Mouse (Mus musculus) stomach, embryonic 15.5 days (tissue): ENCODE measurements around the gene Tmem199. TPM values are rescaled to one million over a fixed set of nuclear protein-coding genes. Genes with fewer than 3 reads are reported as not detected.
A peak's percentile ranks its signal among the peaks of the same experiment; 100 is the strongest.
"Not testable (repeated sequence)": the region's sequence is repeated elsewhere in the genome, so short reads cannot be mapped to it uniquely, and the experiment has no call there.

Experiments
- ATAC-seq: fragments of 200-750 bp; cut with Nextera tagmentation; 2 replicates; pipeline ENCODE4 v1.8.0; 2017; ENCODE audit warnings: low read depth, moderate number of reproducible peaks, moderate TSS enrichment; ENCODE audit not compliant: insufficient read depth, low FRiP score
- H3K27ac ChIP-seq: fragments of 300-500 bp; sonication (generic); 2 replicates; pipeline ENCODE4 v1.5.1; 2015; ENCODE audit warnings: mild to moderate bottlenecking, inconsistent platforms
- H3K27me3 ChIP-seq: fragments of 300-500 bp; sonication (generic); replicated peaks from 2 replicates; pipeline ENCODE4 v1.6.1; 2015; ENCODE audit warnings: inconsistent platforms
- H3K36me3 ChIP-seq: fragments of 300-500 bp; sonication (generic); 2 replicates; pipeline ENCODE4 v1.6.1; 2015; ENCODE audit warnings: inconsistent platforms
- H3K4me1 ChIP-seq: fragments of 300-500 bp; sonication (generic); 2 replicates; pipeline ENCODE4 v1.6.1; 2015; ENCODE audit warnings: inconsistent platforms
- H3K4me2 ChIP-seq: fragments of 300-500 bp; sonication (generic); 2 replicates; pipeline ENCODE4 v1.6.1; 2015; ENCODE audit warnings: mild to moderate bottlenecking, inconsistent platforms
- H3K4me3 ChIP-seq: fragments of 300-500 bp; sonication (generic); replicated peaks from 2 replicates; pipeline ENCODE4 v1.5.1; 2015; ENCODE audit warnings: inconsistent platforms
- H3K9ac ChIP-seq: fragments of 300-500 bp; sonication (generic); 2 replicates; pipeline ENCODE4 v1.6.1; 2015; ENCODE audit warnings: inconsistent platforms
- H3K9me3 ChIP-seq: fragments of 300-500 bp; sonication (generic); 2 replicates; pipeline ENCODE4 v1.6.1; 2016; ENCODE audit warnings: inconsistent platforms
- WGBS: fragments of 180-500 bp; shearing (Covaris S2); methylation state at CpG from one replicate; pipeline ENCODE4 v1.1.7; 2015; 5-methylcytosine and 5-hydroxymethylcytosine counted together
- polyA plus RNA-seq: library from polyadenylated mRNA; unstranded; fragments of >200 nt; fragmentation: Nextera tagmentation; extraction: Ambion mirVana; gene quantifications from 2 replicates; pipeline ENCODE4 v1.2.1, GENCODE M21; 2015

Tmem199 gene
- polyA plus RNA-seq, 1 experiment from 2014 or later, result 45.5 TPM

DNA sequence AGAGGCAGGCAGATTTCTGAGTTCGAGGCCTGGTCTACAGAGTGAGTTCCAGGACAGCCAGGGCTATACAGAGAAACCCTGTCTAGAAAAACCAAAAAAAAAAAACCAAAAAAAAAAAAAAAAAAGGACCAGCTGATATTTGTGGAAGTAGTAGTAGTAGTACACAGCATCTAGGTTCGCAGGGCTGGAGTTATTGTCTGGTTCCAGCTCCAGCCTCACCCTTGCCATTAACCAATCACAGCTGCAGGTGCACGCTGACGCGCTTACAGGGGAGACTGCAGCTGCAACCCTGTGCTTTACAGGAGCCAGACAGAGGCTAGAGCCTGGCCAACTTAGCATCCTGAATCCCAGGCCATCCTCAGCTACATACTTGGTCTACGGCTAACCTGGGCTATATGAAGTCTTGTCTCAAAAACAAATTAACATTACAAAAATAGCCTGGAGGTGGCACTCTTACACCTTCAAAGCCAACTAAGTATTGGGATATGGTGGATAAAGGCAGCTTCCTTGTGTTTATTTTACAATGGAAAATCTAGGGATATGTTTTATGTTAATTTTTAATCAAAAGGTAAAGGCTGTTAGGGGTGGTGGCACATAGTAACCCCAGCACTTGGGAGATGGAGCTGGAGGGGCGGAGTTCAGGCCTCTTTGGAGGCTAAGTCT lies 32.6 kb upstream of the Tmem199 start:
- H3K4me3 ChIP-seq, result no peak overlapping the region
- WGBS, result 94% methylated on average over 7 of the region's 7 CpGs

DNA sequence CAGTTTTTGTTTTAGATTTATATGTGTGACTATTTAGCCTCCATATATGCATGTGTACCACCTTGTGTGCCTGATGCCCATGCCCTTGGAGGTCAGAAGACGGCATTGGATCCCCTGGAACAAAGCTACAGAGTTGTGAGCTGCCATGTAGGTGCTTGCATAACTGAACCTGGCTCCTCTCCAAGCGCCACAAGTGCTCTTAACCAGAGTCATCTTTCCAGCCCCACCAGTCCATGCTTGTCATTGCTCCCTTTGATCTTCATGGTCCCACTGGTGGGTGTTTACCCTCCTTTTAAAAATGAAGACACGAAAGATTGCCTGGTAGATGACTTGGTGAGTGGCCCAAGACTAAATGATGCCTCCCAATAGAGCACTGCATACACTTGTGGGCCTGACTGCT lies 28.4 kb upstream of the Tmem199 start:
- H3K27me3 ChIP-seq, result no peaks in the 10 kb centered on the region
- H3K4me1 ChIP-seq, result peaks cover 11% of the 10 kb centered on the region
- WGBS, result 78% methylated on average over 3 of the region's 3 CpGs
- H3K9me3 ChIP-seq, result no peaks in the 10 kb centered on the region
- H3K4me2 ChIP-seq, result no peak overlapping the region
- ATAC-seq, result no peak
- peaks cover 25% of the 10 kb centered on the region for H3K36me3 ChIP-seq
- H3K27ac ChIP-seq, result no peak overlapping the region
- no peak overlapping the region for H3K4me3 ChIP-seq
- H3K9ac ChIP-seq, result no peak overlapping the region

More for the DNA sequence above, 32.6 kb upstream of the Tmem199 start:
- Histone ChIP-seq H3K9ac (no peak overlapping the region), H3K36me3 (peaks cover 20% of the 10 kb centered on the region), H3K4me2 (no peak overlapping the region), H3K9me3 (no peaks in the 10 kb centered on the region), H3K27ac (no peak overlapping the region), H3K27me3 (no peaks in the 10 kb centered on the region), H3K4me1 (peaks cover 7% of the 10 kb centered on the region; the same call in 1 of the 2 replicates)
- ATAC-seq, result no peak

DNA sequence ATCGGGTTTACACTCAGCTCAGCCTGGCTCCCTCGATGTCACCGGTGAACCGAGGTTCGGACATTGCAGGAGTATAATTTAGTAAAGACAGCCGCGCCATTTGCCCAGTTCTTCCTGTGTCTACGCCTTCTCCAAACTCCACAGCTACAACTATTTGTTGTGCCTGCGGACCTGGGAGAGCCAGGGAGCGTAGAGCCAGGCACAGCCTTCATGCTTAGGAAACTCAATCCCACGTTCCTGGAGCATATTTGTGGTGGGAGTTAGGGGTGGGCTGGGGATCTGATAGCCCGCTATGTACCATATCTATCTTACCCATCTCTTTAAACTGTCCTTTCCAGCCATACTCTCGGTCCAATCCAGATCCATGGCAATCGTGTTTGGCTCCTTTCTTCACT lies 24.7 kb upstream of the Tmem199 start:
- no peak for ATAC-seq
- peak overlapping the region; percentile 87 for H3K27ac ChIP-seq
- peak overlapping the region; percentile 74 for H3K4me2 ChIP-seq
- WGBS, result 2% methylated on average over 14 of the region's 14 CpGs
- peak overlapping the region; percentile 94 for H3K4me3 ChIP-seq
- H3K36me3 ChIP-seq, result peaks cover 12% of the 10 kb centered on the region
- peaks cover 23% of the 10 kb centered on the region for H3K4me1 ChIP-seq
- H3K9ac ChIP-seq, result peak overlapping the region; percentile 95
- no peaks in the 10 kb centered on the region for H3K9me3 ChIP-seq
- H3K27me3 ChIP-seq, result no peaks in the 10 kb centered on the region

DNA sequence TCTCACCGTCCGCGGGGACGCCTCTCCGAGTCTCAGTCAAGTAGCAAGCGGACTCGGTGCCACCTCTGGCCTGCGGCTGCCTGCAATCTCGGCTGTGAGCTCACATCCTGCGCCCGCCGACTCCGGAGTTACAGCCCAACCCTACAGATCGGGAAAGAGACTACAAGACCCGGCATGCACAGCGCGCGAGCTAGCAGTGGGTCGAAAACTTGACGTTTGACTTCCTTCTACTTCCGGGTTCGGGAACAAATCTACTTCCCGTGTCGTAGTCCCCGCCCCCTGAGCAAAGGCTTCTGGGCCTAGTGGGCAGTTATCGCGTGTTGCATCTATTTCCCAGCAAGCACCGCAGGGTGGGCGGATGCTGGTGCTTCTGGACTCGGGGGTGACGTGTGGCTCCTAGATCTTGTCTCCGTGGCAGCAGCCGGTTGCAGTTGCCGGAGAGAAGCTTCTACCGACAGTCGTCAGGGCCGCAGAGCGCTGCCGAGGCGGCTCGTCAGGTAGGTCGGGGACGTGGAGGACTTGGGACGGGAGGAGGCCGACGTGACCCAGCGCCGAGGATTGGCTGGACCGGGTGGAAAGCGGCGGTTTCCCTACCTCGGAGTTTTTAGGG lies 24.2 kb upstream of the Tmem199 start, which contains the start of the genes Tnfaip1 and Ift20:
TSS of gene Tnfaip1 (minus strand) at position 253 of the 610 bp plus-strand sequence.
TSS of gene Ift20 (plus strand) at position 282 of the 610 bp plus-strand sequence.
- WGBS, result under 1% methylated on average over 52 of the region's 52 CpGs
- peak within 1 kb of the TSS; percentile 76 for H3K4me2 ChIP-seq
- H3K27ac ChIP-seq, result peak within 1 kb of the TSS; percentile 96
- peaks cover 10% of the 10 kb centered on the region for H3K36me3 ChIP-seq
- H3K4me1 ChIP-seq, result peaks cover 23% of the 10 kb centered on the region
- H3K9ac ChIP-seq, result peak within 1 kb of the TSS; percentile 95
- peak within 1 kb of the TSS; percentile 94 for H3K4me3 ChIP-seq
- H3K27me3 ChIP-seq, result no peaks in the 10 kb centered on the region
- H3K9me3 ChIP-seq, result no peaks in the 10 kb centered on the region
- ATAC-seq, result peak; percentile 97

DNA sequence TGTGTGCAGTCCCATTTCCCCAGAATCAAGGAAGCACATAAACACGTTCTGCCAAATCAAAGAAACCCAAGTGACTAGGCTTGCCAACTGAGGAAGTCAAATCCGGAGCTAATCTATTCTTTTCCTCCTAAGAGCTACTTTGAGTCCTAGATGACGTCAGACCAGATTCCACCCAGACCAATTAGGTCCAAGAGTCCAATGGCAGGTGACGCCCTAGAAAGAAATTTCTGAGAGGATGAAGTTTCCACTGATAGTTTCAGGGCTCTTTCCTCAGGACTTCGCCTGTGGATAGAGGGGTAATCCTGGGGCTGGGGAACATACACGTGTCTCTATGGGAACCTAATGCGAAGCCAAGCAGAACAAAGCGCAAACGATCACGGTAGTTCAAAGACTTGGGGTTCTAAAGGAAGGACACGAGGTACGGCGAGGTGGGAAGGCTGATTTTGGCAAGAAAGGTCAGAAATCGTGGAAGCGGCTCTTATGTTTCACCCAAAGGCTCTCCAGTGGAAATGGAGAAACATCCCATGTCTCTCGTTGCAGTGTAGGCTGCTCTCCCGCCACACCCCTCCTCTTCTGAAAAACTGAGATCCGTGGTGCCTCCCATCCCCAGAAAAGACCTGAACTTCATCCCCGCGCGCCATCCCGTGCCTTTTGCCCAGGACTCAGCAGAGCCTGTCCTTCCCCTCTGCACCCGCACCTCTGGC lies 23.6 kb upstream of the Tmem199 start:
- Histone ChIP-seq H3K4me1 (peaks cover 23% of the 10 kb centered on the region), H3K27ac (peak overlapping the region; percentile 96), H3K4me3 (peak overlapping the region; percentile 94), H3K27me3 (no peaks in the 10 kb centered on the region), H3K9me3 (no peaks in the 10 kb centered on the region), H3K36me3 (peaks cover 5% of the 10 kb centered on the region), H3K4me2 (peak overlapping the region; percentile 76), H3K9ac (peak overlapping the region; percentile 79)
- under 1% methylated on average over 23 of the region's 23 CpGs for WGBS
- ATAC-seq, result peak; percentile 45; the same call in 1 of the 2 replicates

DNA sequence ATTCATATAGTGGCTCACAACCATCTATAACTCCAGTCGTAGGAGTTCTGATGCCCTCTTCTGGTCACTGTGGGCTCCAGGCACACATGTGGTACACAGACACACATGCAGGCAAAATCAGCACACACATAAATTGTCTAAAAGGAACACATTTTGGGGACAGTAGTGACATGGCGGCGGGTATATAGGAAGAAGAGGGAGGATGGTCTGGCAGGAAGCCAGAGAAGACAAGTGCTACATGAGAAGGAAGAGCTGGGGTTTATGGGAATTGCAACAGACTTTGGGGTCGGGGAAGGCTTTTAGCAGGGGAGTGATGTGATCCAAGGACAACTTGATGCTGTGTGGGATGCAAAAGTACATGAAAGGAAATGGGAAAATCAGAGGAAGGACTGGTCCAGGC lies 22.5 kb upstream of the Tmem199 start:
- H3K4me1 ChIP-seq, result peaks cover 23% of the 10 kb centered on the region
- ATAC-seq, result no peak
- peak overlapping the region; percentile 94 for H3K4me3 ChIP-seq
- peak overlapping the region; percentile 76 for H3K4me2 ChIP-seq
- 83% methylated on average over 4 of the region's 4 CpGs for WGBS
- H3K36me3 ChIP-seq, result 0 out of 2 replicates have a peak, but pooled peaks cover 9% of the 10 kb centered on the region
- H3K9ac ChIP-seq, result no peak overlapping the region
- no peaks in the 10 kb centered on the region for H3K27me3 ChIP-seq
- no peaks in the 10 kb centered on the region for H3K9me3 ChIP-seq
- peak overlapping the region; percentile 96; the same call in 1 of the 2 replicates for H3K27ac ChIP-seq

DNA sequence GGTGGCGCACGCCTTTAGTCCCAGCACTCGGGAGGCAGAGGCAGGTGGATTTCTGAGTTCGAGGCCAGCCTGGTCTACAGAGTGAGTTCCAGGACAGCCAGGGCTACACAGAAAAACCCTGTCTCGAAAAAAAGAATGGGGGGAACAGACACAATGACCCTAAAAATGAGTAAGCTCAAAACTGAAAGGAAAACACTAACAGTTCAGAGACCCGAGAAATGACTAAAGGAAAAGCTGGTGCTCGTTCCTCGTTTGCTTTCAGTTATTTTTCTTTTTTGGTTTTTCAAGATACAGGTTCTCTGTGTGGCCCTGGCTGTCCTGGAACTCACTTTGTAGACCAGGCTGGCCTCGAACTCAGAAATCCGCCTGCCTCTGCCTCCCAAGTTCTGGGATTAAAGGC lies 19.5 kb upstream of the Tmem199 start:
- not testable (repeated sequence) for H3K27ac ChIP-seq, H3K9me3 ChIP-seq, H3K9ac ChIP-seq, H3K4me2 ChIP-seq, ATAC-seq, H3K27me3 ChIP-seq, H3K4me3 ChIP-seq
- Histone ChIP-seq H3K4me1 (peaks cover 12% of the 10 kb centered on the region), H3K36me3 (peaks cover 24% of the 10 kb centered on the region)
- WGBS, result 84% methylated on average over 10 of the region's 10 CpGs

DNA sequence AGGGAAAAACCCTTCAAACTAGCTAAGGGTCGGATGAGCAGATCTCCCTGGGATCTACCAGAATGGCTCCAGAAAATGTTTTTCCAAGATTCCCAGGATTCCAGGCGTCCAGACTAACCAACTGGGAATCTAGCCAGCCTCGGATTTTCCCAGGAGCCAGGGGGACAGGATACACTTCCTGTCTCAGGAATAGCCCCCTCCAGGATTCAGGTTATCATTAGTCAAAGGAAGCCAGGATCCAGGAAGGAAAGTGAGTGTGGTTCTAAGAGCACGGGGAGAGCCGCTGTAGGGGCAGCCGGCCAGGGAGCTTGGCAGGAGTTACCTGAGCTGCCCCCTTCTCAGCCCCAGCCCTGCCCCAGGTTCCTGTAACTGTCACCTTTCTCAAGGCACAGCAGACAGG lies 19.1 kb upstream of the Tmem199 start:
- ATAC-seq, result no peak
- no peaks in the 10 kb centered on the region for H3K27me3 ChIP-seq
- H3K9me3 ChIP-seq, result no peaks in the 10 kb centered on the region
- WGBS, result 65% methylated on average over 6 of the region's 6 CpGs
- no peak overlapping the region for H3K4me3 ChIP-seq
- H3K36me3 ChIP-seq, result peaks cover 26% of the 10 kb centered on the region
- no peak overlapping the region for H3K9ac ChIP-seq
- H3K27ac ChIP-seq, result no peak overlapping the region
- H3K4me2 ChIP-seq, result no peak overlapping the region
- peaks cover 12% of the 10 kb centered on the region for H3K4me1 ChIP-seq

DNA sequence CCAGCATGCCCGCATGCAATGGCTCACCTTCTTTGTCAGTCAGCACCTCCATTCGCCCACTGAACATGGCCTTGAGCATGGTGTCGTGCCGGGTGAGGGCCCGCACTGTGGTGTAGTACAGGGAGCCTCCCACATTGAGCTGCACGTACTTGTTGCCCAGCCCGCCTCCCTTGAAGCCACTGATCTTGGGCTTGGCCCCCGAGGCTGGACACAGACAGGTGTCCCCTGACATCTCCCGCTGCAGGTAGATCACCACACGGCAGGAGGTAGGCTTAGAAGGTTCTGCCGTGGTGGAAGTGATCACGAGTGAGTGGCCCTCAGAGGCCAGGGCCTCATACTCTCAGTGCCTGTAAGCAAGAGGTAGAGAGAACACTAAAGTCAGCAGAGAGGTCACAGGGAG lies 18.0 kb upstream of the Tmem199 start:
- no peak overlapping the region for H3K27ac ChIP-seq
- ATAC-seq, result no peak
- H3K4me1 ChIP-seq, result peaks cover 9% of the 10 kb centered on the region
- no peaks in the 10 kb centered on the region for H3K9me3 ChIP-seq
- no peak overlapping the region for H3K4me2 ChIP-seq
- H3K27me3 ChIP-seq, result no peaks in the 10 kb centered on the region
- H3K9ac ChIP-seq, result no peak overlapping the region
- WGBS, result 85% methylated on average over 12 of the region's 12 CpGs
- peaks cover 37% of the 10 kb centered on the region for H3K36me3 ChIP-seq
- no peak overlapping the region for H3K4me3 ChIP-seq

DNA sequence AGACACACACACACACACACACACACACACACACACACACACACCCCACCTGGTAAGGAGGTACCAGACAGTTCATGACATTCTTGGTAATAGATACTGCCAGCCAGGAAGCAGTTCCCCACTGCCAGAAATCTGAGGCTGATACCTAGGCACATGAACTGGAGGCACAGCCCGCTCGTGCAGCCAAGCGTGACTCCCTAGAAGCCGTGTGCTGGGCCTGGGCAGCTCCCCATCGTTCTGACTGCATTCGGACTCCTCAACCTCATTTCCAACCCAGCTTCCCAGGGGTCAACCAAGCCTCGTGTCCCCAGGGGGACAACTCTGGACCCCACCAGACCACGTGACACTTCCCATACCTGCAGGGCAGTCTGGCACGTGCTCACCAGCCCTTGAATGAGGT lies 16.7 kb upstream of the Tmem199 start:
- ATAC-seq, result no peak
- H3K4me3 ChIP-seq, result no peak overlapping the region
- H3K9me3 ChIP-seq, result no peaks in the 10 kb centered on the region
- peaks cover 50% of the 10 kb centered on the region for H3K36me3 ChIP-seq
- WGBS, result 85% methylated on average over 9 of the region's 9 CpGs
- H3K4me1 ChIP-seq, result no peaks in the 10 kb centered on the region
- no peak overlapping the region for H3K4me2 ChIP-seq
- H3K27me3 ChIP-seq, result no peaks in the 10 kb centered on the region
- no peak overlapping the region for H3K9ac ChIP-seq
- H3K27ac ChIP-seq, result no peak overlapping the region

DNA sequence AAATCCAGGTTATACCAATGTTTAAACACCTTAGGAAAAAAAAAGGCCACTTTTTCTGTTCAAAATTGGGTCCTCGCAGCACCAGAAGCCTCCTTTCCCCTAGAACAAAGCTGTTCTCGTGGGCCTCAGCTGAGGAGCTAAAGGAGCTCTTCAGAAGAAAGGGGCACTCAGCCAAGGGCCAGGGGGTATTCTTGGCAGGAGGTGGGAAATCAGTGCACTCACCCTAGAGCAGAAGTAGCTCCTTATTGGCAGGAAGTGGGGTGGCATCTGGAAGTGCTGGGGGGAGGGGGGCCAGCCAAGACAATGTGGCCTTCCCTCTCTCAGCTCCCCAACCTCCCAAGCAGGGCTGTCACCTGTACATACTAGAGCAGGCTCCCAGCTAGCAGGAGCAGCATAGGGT lies 12.9 kb upstream of the Tmem199 start:
- WGBS, result 76% methylated on average over 2 of the region's 2 CpGs
- no peaks in the 10 kb centered on the region for H3K9me3 ChIP-seq
- H3K27me3 ChIP-seq, result no peaks in the 10 kb centered on the region
- peaks cover 75% of the 10 kb centered on the region for H3K36me3 ChIP-seq
- no peak overlapping the region for H3K4me2 ChIP-seq
- H3K9ac ChIP-seq, result no peak overlapping the region
- no peak for ATAC-seq
- H3K4me3 ChIP-seq, result no peak overlapping the region
- H3K27ac ChIP-seq, result no peak overlapping the region
- no peaks in the 10 kb centered on the region for H3K4me1 ChIP-seq
